Mouse (Mus musculus): ENCODE measurements around the gene Ugt2a1.

- no peak for TF ChIP-seq MAFK (IDR thresholded peaks at IDR 0.05; ENCODE audit: insufficient replicate concordance, low read length)
- no peak for TF ChIP-seq MYC (IDR thresholded peaks at IDR 0.05; ENCODE audit: low read depth, low read length)
- TF ChIP-seq CTCF (conservative IDR thresholded peaks at IDR 0.05 in 1 of 2, IDR thresholded peaks at IDR 0.05 in 1 of 2; ENCODE audit: low read depth in 2 of 2, low read length in 2 of 2) = no peak
- TF ChIP-seq EP300 (IDR thresholded peaks at IDR 0.05; ENCODE audit: low read length) = no peak
- TF ChIP-seq POLR2A (IDR thresholded peaks at IDR 0.05; ENCODE audit: low read depth, low read length) = no peak
- TF ChIP-seq CHD1 (IDR thresholded peaks at IDR 0.05; ENCODE audit: low read depth, low read length) = no peak
- no peak for TF ChIP-seq ZNF384 (IDR thresholded peaks at IDR 0.05; ENCODE audit: low read depth, low read length)
- no peak for TF ChIP-seq MAX (IDR thresholded peaks at IDR 0.05; ENCODE audit: low read length)
- no peak for TF ChIP-seq GABPA (IDR thresholded peaks at IDR 0.05; ENCODE audit: insufficient replicate concordance, low read depth, low read length)
- TF ChIP-seq SIN3A (IDR thresholded peaks at IDR 0.05; ENCODE audit: low read length) = no peak
Measured at GRCm38 (mm10) chr5:87505776-87506458, 15.2 kb upstream of the Ugt2a1 start.

All from CH12.LX (cell line).